Mouse (Mus musculus) kidney, postnatal 25 days (tissue): Measurements from ENCODE around the gene Arhgef12.

Source experiments
- DNase-seq, 2 experiments: peaks; one replicate each; pipeline ENCODE4 v3.0.0; 2021; ENCODE audit warnings: mixed read lengths in 2 of 2

The Arhgef12 gene

GRCm38 (mm10) chr9:43108081-43108480 lies 1.0 kb upstream of the Arhgef12 start:
- no peak for DNase-seq

GRCm38 (mm10) chr9:43107555-43107954 lies 516 bp upstream of the Arhgef12 start:
- no peak for DNase-seq

GRCm38 (mm10) chr9:43106426-43107186 lies 433 bp downstream of the Arhgef12 start:
- DNase-seq = peak; percentile 47 to 66

GRCm38 (mm10) chr9:43105664-43106361 lies 1.2 kb downstream of the Arhgef12 start:
- DNase-seq = peak; percentile 95 to 98

- DNase-seq = peak; percentile 68 to 81
Measured at GRCm38 (mm10) chr9:43104873-43105663, 2.0 kb downstream of the Arhgef12 start.

- DNase-seq = no peak
Measured at GRCm38 (mm10) chr9:43104526-43104872, 2.5 kb downstream of the Arhgef12 start.

GRCm38 (mm10) chr9:43103675-43104299 lies 3.3 kb downstream of the Arhgef12 start:
- DNase-seq = no peak

- no peak for DNase-seq
Measured at GRCm38 (mm10) chr9:43102931-43103330, 4.1 kb downstream of the Arhgef12 start.

- DNase-seq = no peak
Measured at GRCm38 (mm10) chr9:43101936-43102595, 5.0 kb downstream of the Arhgef12 start.

- DNase-seq = no peak
Measured at GRCm38 (mm10) chr9:43098922-43099321, 8.1 kb downstream of the Arhgef12 start.

- DNase-seq = no peak
Measured at GRCm38 (mm10) chr9:43097801-43098557, 9.1 kb downstream of the Arhgef12 start.

GRCm38 (mm10) chr9:43096337-43096736 lies 10.7 kb downstream of the Arhgef12 start:
- no peak for DNase-seq

- no peak for DNase-seq
Measured at GRCm38 (mm10) chr9:43094828-43095227, 12.2 kb downstream of the Arhgef12 start.

- DNase-seq = no peak
Measured at GRCm38 (mm10) chr9:43093803-43094202, 13.2 kb downstream of the Arhgef12 start.

GRCm38 (mm10) chr9:43085686-43086285 lies 21.3 kb downstream of the Arhgef12 start:
- no peak for DNase-seq

- DNase-seq = no peak
Measured at GRCm38 (mm10) chr9:43084496-43085362, 22.3 kb downstream of the Arhgef12 start.

- no peak for DNase-seq
Measured at GRCm38 (mm10) chr9:43083441-43084055, 23.5 kb downstream of the Arhgef12 start.

- DNase-seq = no peak
Measured at GRCm38 (mm10) chr9:43078711-43079110, 28.3 kb downstream of the Arhgef12 start.

GRCm38 (mm10) chr9:43076163-43076562 lies 30.9 kb downstream of the Arhgef12 start:
- peak in 1 of 2 experiments; percentile 54 for DNase-seq

- DNase-seq = no peak
Measured at GRCm38 (mm10) chr9:43074611-43075010, 32.4 kb downstream of the Arhgef12 start.
